Comparison of ENCODE assay signal across 8 mouse cellular contexts in the genomic region with DNA sequence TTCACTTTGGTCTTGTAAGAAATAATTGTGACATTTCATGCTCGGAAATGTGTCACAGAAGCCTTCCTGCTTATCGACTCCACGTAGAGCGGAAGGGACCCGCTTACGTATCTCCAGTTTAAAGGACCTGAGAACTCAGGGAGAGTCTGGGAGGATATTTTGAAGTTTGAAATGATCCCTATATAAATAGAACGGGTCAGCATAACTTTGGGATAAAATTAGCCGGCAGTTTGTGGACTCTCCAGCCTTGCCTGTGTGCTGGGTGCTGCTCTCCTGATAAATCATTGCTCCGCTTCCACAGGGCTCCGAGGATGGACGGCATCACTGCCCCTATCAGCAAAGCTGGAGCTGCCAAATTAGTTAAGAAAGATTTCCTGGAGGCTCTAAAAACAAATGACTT. TPM values are rescaled to one million over a fixed set of nuclear protein-coding genes. Genes with fewer than 3 reads are reported as not detected.
DNase-seq lines count a peak whose midpoint lies in the region; ATAC-seq lines count a peak whose summit lies in the region.

No protein-coding gene starts in this region.

- no peak for DNase-seq in Muller cell, postnatal 12 days (ENCODE audit: inconsistent ontology term)
- DNase-seq in layer of hippocampus, adult 8-10 months (ENCODE audit: low spot score in 2 of 2) = no peak
- no peak for DNase-seq in thymus, postnatal 25 days

- no peaks in the 10 kb centered on the region for H3K36me3 ChIP-seq in erythroblast, embryonic 14.5 days (ENCODE audit: control insufficient read depth)
- no peaks in the 10 kb centered on the region for H3K36me3 ChIP-seq in forebrain, embryonic 12.5 days (replicated peaks)
- H3K36me3 ChIP-seq in hindbrain, embryonic 15.5 days = no peaks in the 10 kb centered on the region

- H3K4me2 ChIP-seq in forebrain, embryonic 12.5 days = peak overlapping the region; percentile 52
- peak overlapping the region; percentile 46 for H3K4me2 ChIP-seq in hindbrain, embryonic 15.5 days

- H3K4me3 ChIP-seq in erythroblast, embryonic 14.5 days (replicated peaks) = peak overlapping the region; percentile 35
- peak overlapping the region; percentile 28 for H3K4me3 ChIP-seq in forebrain, embryonic 12.5 days (replicated peaks)
- H3K4me3 ChIP-seq in hindbrain, embryonic 15.5 days = peak overlapping the region; percentile 20

- 11% methylated on average over 11 of the region's 11 CpGs for WGBS in forebrain, embryonic 12.5 days
- 16% methylated on average over 11 of the region's 11 CpGs for whole genome bisulfite sequencing in hindbrain, embryonic 15.5 days

- H3K4me1 ChIP-seq in erythroblast, embryonic 14.5 days (ENCODE audit: control insufficient read depth) = peaks cover 4% of the 10 kb centered on the region
- H3K4me1 ChIP-seq in forebrain, embryonic 12.5 days = peaks cover 26% of the 10 kb centered on the region
- H3K4me1 ChIP-seq in hindbrain, embryonic 15.5 days (replicated peaks) = peaks cover 6% of the 10 kb centered on the region; the same call in 1 of the 2 replicates

- H3K27ac ChIP-seq in forebrain, embryonic 12.5 days = peak overlapping the region; percentile 54
- H3K27ac ChIP-seq in hindbrain, embryonic 15.5 days (replicated peaks) = no peak overlapping the region

- H3K9me3 ChIP-seq in erythroblast, embryonic 14.5 days (ENCODE audit: control insufficient read depth, low read length) = no peaks in the 10 kb centered on the region
- H3K9me3 ChIP-seq in forebrain, embryonic 12.5 days = no peaks in the 10 kb centered on the region
- no peaks in the 10 kb centered on the region for H3K9me3 ChIP-seq in hindbrain, embryonic 15.5 days

- peak overlapping the region; percentile 53; the same call in 1 of the 2 replicates for H3K9ac ChIP-seq in forebrain, embryonic 12.5 days
- H3K9ac ChIP-seq in hindbrain, embryonic 15.5 days = no peak overlapping the region

- peaks cover 25% of the 10 kb centered on the region for H3K27me3 ChIP-seq in erythroblast, embryonic 14.5 days (ENCODE audit: control insufficient read depth)
- H3K27me3 ChIP-seq in forebrain, embryonic 12.5 days = 0 out of 2 replicates have a peak, but pooled peaks cover 4% of the 10 kb centered on the region
- 0 out of 2 replicates have a peak, but pooled peaks cover 4% of the 10 kb centered on the region for H3K27me3 ChIP-seq in hindbrain, embryonic 15.5 days

- ATAC-seq in erythroblast, adult 5-6 weeks (replicated peaks; ENCODE audit: low FRiP score, poor library complexity, severe bottlenecking) = no peak
- ATAC-seq in forebrain, embryonic 12.5 days (ENCODE audit: low FRiP score) = no peak; the same call in 1 of the 2 replicates
- no peak for ATAC-seq in hindbrain, embryonic 15.5 days (ENCODE audit: low FRiP score, low read depth)
- peak; percentile 24; the same call in 1 of the 2 replicates for ATAC-seq in megakaryocyte progenitor cell, adult 5-6 weeks (replicated peaks; ENCODE audit: poor library complexity)

RNA-seq across cellular contexts. Expression of gene Asb4, which starts 7.1 kb away (rescaled TPM):
- polyA plus RNA-seq in erythroblast, embryonic 14.5 days (2012) = not detected in 2 replicates
- total RNA-seq in erythroblast, adult 5-6 weeks (2015; ENCODE audit: low replicate concordance) = not detected in 2 replicates
- total RNA-seq in erythroblast, adult 5-6 weeks (2017; ENCODE audit: low replicate concordance) = not detected in 2 replicates
- polyA plus RNA-seq in forebrain, embryonic 12.5 days (2016; fragmentation: Nextera tagmentation; extraction: Ambion mirVana) = 28.5 and 38.6 TPM in 2 replicates
- 15.8 and 15.9 TPM in 2 replicates for polyA plus RNA-seq in hindbrain, embryonic 15.5 days (2015; fragmentation: Nextera tagmentation; extraction: Ambion mirVana)
- total RNA-seq in megakaryocyte progenitor cell, adult 5-6 weeks (2015) = 0.07 TPM in 1 of 2 replicates, not detected in the other
- total RNA-seq in megakaryocyte progenitor cell, adult 5-6 weeks (2017) = 0.14 TPM in 1 of 2 replicates, not detected in the other
- under 1 TPM in 3 of 4 experiments, not detected in 1; 0.25 to 0.73 (median 0.37) TPM for total RNA-seq in layer of hippocampus, adult 8-10 months (2022)
